Comparison of ENCODE assay signal across 8 mouse cellular contexts in the genomic region with DNA sequence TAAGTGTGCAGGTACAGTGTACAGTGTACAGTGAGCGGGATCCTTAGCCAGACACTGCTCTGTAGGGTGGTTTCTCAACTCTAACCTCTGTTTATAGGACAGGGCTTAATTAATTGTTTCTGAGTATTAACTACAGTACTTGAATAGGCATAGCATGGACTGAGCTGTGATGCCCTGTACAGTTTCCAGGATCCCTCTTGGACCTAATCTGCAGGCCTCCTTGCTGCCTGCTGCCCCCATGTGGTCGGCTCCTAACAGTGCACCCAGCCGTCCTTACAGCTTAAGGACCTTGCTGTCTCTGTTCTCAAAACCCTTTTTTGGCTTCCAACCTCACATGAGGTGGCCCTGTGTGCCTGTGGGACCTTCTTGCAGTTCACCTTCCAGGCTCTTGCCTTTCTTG. TPM values are rescaled to one million over a fixed set of nuclear protein-coding genes. Genes with fewer than 3 reads are reported as not detected.
A peak's percentile ranks its signal among the peaks of the same experiment; 100 is the strongest.
DNase-seq lines count a peak whose midpoint lies in the region; ATAC-seq and TF ChIP-seq lines count a peak whose summit lies in the region.

No protein-coding gene starts in this region.

- no peak for TF ChIP-seq POLR2A in ES-Bruce4 (IDR thresholded peaks at IDR 0.05; ENCODE audit: insufficient read depth, low read length)

- H3K27me3 ChIP-seq in ES-Bruce4 (ENCODE audit: control insufficient read depth, insufficient read depth, low read length, poor library complexity, severe bottlenecking): no peaks in the 10 kb centered on the region
- H3K27me3 ChIP-seq in heart, embryonic 15.5 days: peaks cover 68% of the 10 kb centered on the region
- peaks cover 45% of the 10 kb centered on the region for H3K27me3 ChIP-seq in lung, embryonic 16.5 days (ENCODE audit: control insufficient read depth, insufficient read depth, low read depth, low read length)

- peak; percentile 27 for DNase-seq in adrenal gland, adult 8-10 months
- DNase-seq in embryo, embryonic 11.5 days (ENCODE audit: low read depth, low spot score): peak; percentile 72
- DNase-seq in layer of hippocampus, adult 8-10 months (ENCODE audit: low spot score in 2 of 2): peak; percentile 48 to 71
- peak; percentile 64 for DNase-seq in retina, postnatal 7 days (ENCODE audit: low read depth, low spot score)
- no peak for DNase-seq in spleen, postnatal 36 days (ENCODE audit: low spot score in 2 of 2)

- H3K9ac ChIP-seq in ES-Bruce4 (ENCODE audit: low read depth, poor library complexity, severe bottlenecking): no peak overlapping the region
- no peak overlapping the region for H3K9ac ChIP-seq in heart, embryonic 15.5 days
- H3K9ac ChIP-seq in lung, embryonic 16.5 days (ENCODE audit: low read length): no peak overlapping the region

- no peaks in the 10 kb centered on the region for H3K9me3 ChIP-seq in ES-Bruce4 (replicated peaks; ENCODE audit: control insufficient read depth, insufficient read depth, low read length, poor library complexity, severe bottlenecking)
- no peaks in the 10 kb centered on the region for H3K9me3 ChIP-seq in heart, embryonic 15.5 days (replicated peaks)
- no peaks in the 10 kb centered on the region for H3K9me3 ChIP-seq in lung, embryonic 16.5 days (ENCODE audit: control insufficient read depth, low read length)

- no peak overlapping the region for H3K27ac ChIP-seq in ES-Bruce4 (ENCODE audit: insufficient read depth, low read length)
- H3K27ac ChIP-seq in heart, embryonic 15.5 days: no peak overlapping the region
- H3K27ac ChIP-seq in lung, embryonic 16.5 days (ENCODE audit: low read length): no peak overlapping the region

- TF ChIP-seq EP300 in ES-Bruce4 (IDR thresholded peaks at IDR 0.05; ENCODE audit: insufficient read depth, low read depth, low read length): no peak

- peak; percentile 96 for TF ChIP-seq CTCF in ES-Bruce4 (IDR thresholded peaks at IDR 0.05; ENCODE audit: low read depth, low read length)

- H3K4me2 ChIP-seq in heart, embryonic 15.5 days: no peak overlapping the region
- H3K4me2 ChIP-seq in lung, embryonic 16.5 days (ENCODE audit: low read depth, low read length): no peak overlapping the region

- H3K4me3 ChIP-seq in ES-Bruce4 (ENCODE audit: low read depth, low read length): no peak overlapping the region
- no peak overlapping the region for H3K4me3 ChIP-seq in heart, embryonic 15.5 days
- no peak overlapping the region for H3K4me3 ChIP-seq in lung, embryonic 16.5 days (ENCODE audit: low read length)

- peak; percentile 19; the same call in 1 of the 2 replicates for ATAC-seq in heart, embryonic 15.5 days (replicated peaks; ENCODE audit: insufficient number of reproducible peaks, insufficient read depth, low FRiP score, low read depth)
- peak; percentile 5; the same call in 1 of the 2 replicates for ATAC-seq in lung, embryonic 16.5 days (ENCODE audit: low read depth)

- WGBS in heart, embryonic 15.5 days: 32% methylated on average over 3 of the region's 3 CpGs
- 27% methylated on average over 3 of the region's 3 CpGs for WGBS in lung, embryonic 16.5 days

- H3K36me3 ChIP-seq in ES-Bruce4 (ENCODE audit: control insufficient read depth, insufficient read depth, low read length, poor library complexity, severe bottlenecking): no peaks in the 10 kb centered on the region
- H3K36me3 ChIP-seq in heart, embryonic 15.5 days: no peaks in the 10 kb centered on the region
- H3K36me3 ChIP-seq in lung, embryonic 16.5 days (ENCODE audit: control insufficient read depth, insufficient read depth, low read length): no peaks in the 10 kb centered on the region

- peaks cover 4% of the 10 kb centered on the region for H3K4me1 ChIP-seq in ES-Bruce4 (ENCODE audit: control insufficient read depth, insufficient read depth, low read length)
- H3K4me1 ChIP-seq in heart, embryonic 15.5 days (replicated peaks): peaks cover 30% of the 10 kb centered on the region
- peaks cover 6% of the 10 kb centered on the region for H3K4me1 ChIP-seq in lung, embryonic 16.5 days (replicated peaks; ENCODE audit: control insufficient read depth, insufficient read depth, low read length)

RNA-seq across cellular contexts. Expression of gene Dact2, which starts 2.0 kb away (rescaled TPM):
- polyA plus RNA-seq in ES-Bruce4 (2011; ENCODE audit: insufficient read depth, insufficient read length, low read depth, missing spikeins): 15.8 and 18.2 TPM in 2 replicates
- total RNA-seq in adrenal gland, adult 8-10 months (2022): 1 to 10 TPM in 2 of 4 experiments, under 1 TPM in 2; 0.59 to 1.4 (median 1.1) TPM
- 1.5 and 6.1 TPM in 2 replicates for polyA plus RNA-seq in heart, embryonic 15.5 days (2015; fragmentation: Nextera tagmentation; extraction: Ambion mirVana)
- total RNA-seq in layer of hippocampus, adult 8-10 months (2022): 10 to 100 TPM; 22.7 to 26.5 (median 24.3) TPM
- 3.3 and 3.5 TPM in 2 replicates for polyA plus RNA-seq in lung, embryonic 16.5 days (2015; fragmentation: Nextera tagmentation; extraction: Ambion mirVana)

Comparison
In these comparisons a context has a peak if more than half of its experiments do, and no peak if none do; other contexts are left out.
1. DNase-seq: peak in adrenal gland, adult 8-10 months (single experiment), embryo, embryonic 11.5 days (single experiment), layer of hippocampus, adult 8-10 months (2 of 2) and retina, postnatal 7 days (single experiment); none in spleen, postnatal 36 days (0 of 2).